Mouse (Mus musculus) lung, adult 2 months (tissue): ENCODE data around the gene Eri3. TPM values are rescaled to one million over a fixed set of nuclear protein-coding genes. Genes with fewer than 3 reads are reported as not detected.

Experiments
- DNase-seq: peaks from one replicate; pipeline ENCODE4 v3.0.0; 2022
- H3K4me1 ChIP-seq: fragments of 200-500 bp; 2 replicates; pipeline ENCODE4 v1.6.1; 2011; ENCODE audit warnings: low read length; ENCODE audit not compliant: control insufficient read depth, insufficient read depth
- H3K4me3 ChIP-seq: fragments of 200-500 bp; replicated peaks from 2 replicates; pipeline ENCODE3; 2011; ENCODE audit warnings: low read depth, mild to moderate bottlenecking, control low read depth, low read length; ENCODE audit errors: extremely low read depth
- CTCF ChIP-seq: fragments of 200-500 bp; IDR thresholded peaks from 2 replicates; pipeline ENCODE4 v1.5.1; 2011; ENCODE audit warnings: mild to moderate bottlenecking, low read length, control low read depth; ENCODE audit not compliant: insufficient read depth
- POLR2A ChIP-seq: fragments of 200-500 bp; IDR thresholded peaks from 2 replicates; pipeline ENCODE4 v1.6.1; 2011; ENCODE audit warnings: low read depth, mild to moderate bottlenecking, control low read depth, low read length, borderline replicate concordance; ENCODE audit errors: extremely low read depth
- WGBS: fragments of 180-500 bp; shearing (Covaris S2); methylation state at CpG from one replicate; pipeline ENCODE4 v1.1.7; 2018; 5-methylcytosine and 5-hydroxymethylcytosine counted together
- polyA plus RNA-seq: library from polyadenylated mRNA; depleted of rRNA; stranded (reverse); fragments of >200 nt; gene quantifications from 2 replicates; pipeline ENCODE4 v1.2.3, GENCODE M21; 2012

Gene Eri3
- polyA plus RNA-seq, 1 experiment: 74.3 TPM

GRCm38 (mm10) chr4:117636891-117637613 is 86.9 kb downstream of the Eri3 start:
- Histone ChIP-seq H3K4me3 (no peak overlapping the region), H3K4me1 (peaks cover 2% of the 10 kb centered on the region; the same call in 1 of the 2 replicates)
- WGBS: 87% methylated on average over 22 of the region's 22 CpGs
- DNase-seq: no peak
- TF ChIP-seq CTCF (no peak), POLR2A (no peak)

DNA sequence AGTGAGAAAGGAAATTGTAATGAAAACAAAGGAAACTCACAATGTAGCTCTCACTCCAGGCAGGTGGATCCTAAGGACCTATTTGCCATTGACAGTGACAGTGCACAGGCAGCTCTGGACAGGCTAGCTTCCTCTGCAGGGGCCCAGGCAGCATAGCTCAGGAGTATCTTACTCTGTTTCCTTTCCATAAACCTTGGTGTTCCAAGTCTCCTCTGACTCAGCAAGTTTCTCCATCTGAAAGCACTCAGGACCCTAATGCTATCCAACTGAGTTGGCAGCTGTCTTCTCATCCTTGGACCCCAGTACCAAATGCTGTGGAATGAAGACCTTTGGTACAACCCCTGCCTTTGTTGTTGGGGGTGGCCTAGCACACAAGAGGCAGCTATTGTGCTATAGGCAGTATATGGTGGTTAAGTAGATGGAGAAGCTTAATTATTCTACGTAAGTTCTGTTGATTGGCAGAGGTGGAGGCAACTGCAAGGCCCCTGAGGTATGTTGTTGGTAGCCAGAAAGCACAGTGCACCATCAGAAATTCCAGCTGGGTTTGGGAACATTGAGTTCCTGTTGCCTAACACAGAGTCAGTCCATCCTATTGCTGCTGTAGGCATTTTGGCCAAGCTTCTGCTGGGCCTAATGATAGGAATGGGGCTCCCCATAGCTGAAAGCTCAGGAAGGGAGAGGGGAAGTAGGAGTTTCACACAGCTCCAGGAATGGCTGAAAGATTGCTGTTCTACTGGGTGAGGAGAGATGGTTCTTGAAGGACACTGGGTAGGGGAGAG is 90.9 kb downstream of the Eri3 start:
- DNase-seq: no peak
- WGBS: 96% methylated on average over 1 of the region's 1 CpGs
- TF ChIP-seq POLR2A (no peak), CTCF (no peak)
- no peak overlapping the region for H3K4me3 ChIP-seq
- peaks cover 2% of the 10 kb centered on the region; the same call in 1 of the 2 replicates for H3K4me1 ChIP-seq

DNA sequence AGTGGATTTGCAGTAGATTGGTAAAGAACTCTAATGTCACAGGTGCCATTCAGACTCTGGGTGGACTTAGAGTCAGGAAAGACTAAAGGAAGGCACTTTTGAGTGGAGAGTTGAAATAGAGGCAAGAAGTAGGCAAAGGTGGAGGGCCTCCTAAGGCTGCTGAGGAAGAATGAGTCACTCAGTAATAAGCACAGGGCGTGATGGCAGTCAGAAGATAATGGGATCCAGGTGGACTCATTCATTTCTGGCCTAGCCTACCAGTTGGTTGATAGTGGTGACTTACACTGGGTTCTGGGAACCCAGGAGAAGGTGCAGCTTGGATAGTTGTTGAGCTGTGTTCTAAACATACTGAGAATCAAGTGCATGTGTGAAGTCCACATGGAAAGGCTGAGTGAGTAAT is 91.6 kb downstream of the Eri3 start:
- no peak for TF ChIP-seq CTCF
- no peak for TF ChIP-seq POLR2A
- 73% methylated on average over 1 of the region's 1 CpGs for WGBS
- no peak overlapping the region for H3K4me3 ChIP-seq
- peaks cover 2% of the 10 kb centered on the region; the same call in 1 of the 2 replicates for H3K4me1 ChIP-seq
- no peak for DNase-seq

GRCm38 (mm10) chr4:117645031-117645435 is 94.9 kb downstream of the Eri3 start:
- WGBS: 71% methylated on average over 22 of the region's 22 CpGs
- TF ChIP-seq CTCF: no peak
- no peak for TF ChIP-seq POLR2A
- Histone ChIP-seq H3K4me3 (no peak overlapping the region), H3K4me1 (peaks cover 2% of the 10 kb centered on the region; the same call in 1 of the 2 replicates)
- DNase-seq: no peak

DNA sequence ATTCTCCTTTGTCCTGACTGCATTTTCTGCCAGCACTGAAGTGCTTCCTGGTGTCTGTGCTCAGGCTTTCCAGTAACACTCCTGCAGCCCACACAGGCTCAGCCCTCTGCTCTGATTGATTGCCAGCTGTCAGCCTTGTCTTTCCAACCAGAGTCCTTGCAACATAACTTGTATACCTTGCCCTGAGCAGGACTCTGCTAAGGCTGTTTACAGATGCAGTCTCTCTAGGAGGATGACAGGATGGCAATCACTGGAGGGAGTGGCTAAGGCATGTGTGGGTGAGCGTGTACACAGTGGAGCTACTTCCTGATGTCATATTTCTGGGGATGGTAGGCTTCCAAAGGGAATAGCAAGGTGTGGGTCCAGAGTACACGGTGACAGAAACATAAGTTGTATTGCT is 95.7 kb downstream of the Eri3 start:
- Histone ChIP-seq H3K4me1 (no peaks in the 10 kb centered on the region), H3K4me3 (no peak overlapping the region)
- WGBS: 59% methylated on average over 2 of the region's 2 CpGs
- DNase-seq: no peak
- TF ChIP-seq POLR2A (no peak), CTCF (no peak)

DNA sequence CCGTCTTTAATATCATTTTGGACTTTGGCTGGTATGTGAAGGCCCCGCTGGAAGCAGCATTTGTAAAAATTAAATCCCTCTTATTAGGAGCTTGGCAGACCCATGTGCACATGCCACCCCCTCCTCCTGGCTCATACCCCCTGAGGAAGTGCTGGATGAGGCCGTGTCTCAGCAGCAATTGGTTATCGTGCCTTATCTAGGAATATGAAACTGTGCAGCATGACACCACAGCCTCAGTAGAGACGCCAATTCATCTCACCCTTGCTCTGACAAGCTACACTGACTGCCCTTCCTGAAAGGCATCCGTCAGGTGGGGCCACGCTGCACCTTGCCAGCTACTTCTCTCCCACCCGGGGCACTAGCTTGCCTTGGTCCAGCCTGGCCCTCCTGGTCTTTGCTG is 96.3 kb downstream of the Eri3 start:
- no peak for TF ChIP-seq POLR2A
- no peak for TF ChIP-seq CTCF
- Histone ChIP-seq H3K4me1 (no peaks in the 10 kb centered on the region), H3K4me3 (no peak overlapping the region)
- 71% methylated on average over 8 of the region's 8 CpGs for WGBS
- DNase-seq: no peak

GRCm38 (mm10) chr4:117646926-117647755 is 97.0 kb downstream of the Eri3 start:
- 78% methylated on average over 23 of the region's 23 CpGs for WGBS
- DNase-seq: no peak
- no peak overlapping the region for H3K4me3 ChIP-seq
- TF ChIP-seq POLR2A: no peak
- no peak for TF ChIP-seq CTCF
- no peaks in the 10 kb centered on the region for H3K4me1 ChIP-seq

- TF ChIP-seq POLR2A (no peak), CTCF (no peak)
- 71% methylated on average over 8 of the region's 8 CpGs for WGBS
- no peaks in the 10 kb centered on the region for H3K4me1 ChIP-seq
These were observed 101.5 kb downstream of the Eri3 start for GRCm38 (mm10) chr4:117651626-117652101.

GRCm38 (mm10) chr4:117652727-117653126 is 102.6 kb downstream of the Eri3 start:
- TF ChIP-seq POLR2A (no peak), CTCF (no peak)
- DNase-seq: no peak
- no peaks in the 10 kb centered on the region for H3K4me1 ChIP-seq
- H3K4me3 ChIP-seq: no peak overlapping the region
- 61% methylated on average over 5 of the region's 5 CpGs for WGBS

More at GRCm38 (mm10) chr4:117651626-117652101, 101.5 kb downstream of the Eri3 start:
- DNase-seq: no peak
- H3K4me3 ChIP-seq: no peak overlapping the region
